Comparison of ENCODE assay signal across 25 mouse cellular contexts in genomic region chr2:153447719-153448118, GRCm38 (mm10). TPM values are rescaled to one million over a fixed set of nuclear protein-coding genes. Genes with fewer than 3 reads are reported as not detected.
DNase-seq lines count a peak whose midpoint lies in the region; ATAC-seq and TF ChIP-seq lines count a peak whose summit lies in the region.
"Had no signal": no experiment of that assay in that cellular context is flagged by ENCODE, and none has a peak within 500 bp of the region (broad histone marks: within the 10 kb centered on the region; RNA-seq: fewer than 3 reads in every experiment).

No protein-coding gene starts in this region.

- H3K36me3 ChIP-seq in hindbrain, embryonic 13.5 days, result no peaks in the 10 kb centered on the region
- H3K36me3 ChIP-seq: embryonic facial prominence, embryonic 10.5 days; heart, embryonic 12.5 days; hindbrain, embryonic 10.5 days; hindbrain, embryonic 15.5 days had no signal

- TF ChIP-seq POLR2A in lung, adult 2 months (IDR thresholded peaks at IDR 0.05; ENCODE audit: borderline replicate concordance, extremely low read depth, low read depth, low read length), result no peak

- TF ChIP-seq CTCF in lung, adult 2 months (IDR thresholded peaks at IDR 0.05; ENCODE audit: insufficient read depth, low read length), result no peak

- no peak overlapping the region for H3K4me3 ChIP-seq in lung, adult 2 months (replicated peaks; ENCODE audit: extremely low read depth, low read depth, low read length)
- no peak overlapping the region for H3K4me3 ChIP-seq in hindbrain, embryonic 13.5 days
- H3K4me3 ChIP-seq: embryonic facial prominence, embryonic 10.5 days; forebrain, embryonic 13.5 days; heart, embryonic 12.5 days; hindbrain, embryonic 10.5 days; hindbrain, embryonic 15.5 days had no signal

- WGBS in lung, adult 2 months, result 73% methylated on average over 3 of the region's 3 CpGs
- 86% methylated on average over 3 of the region's 3 CpGs for WGBS in hindbrain, embryonic 13.5 days

- no peak for ATAC-seq in hindbrain, embryonic 13.5 days (ENCODE audit: low FRiP score)
- ATAC-seq: activated CD4-positive, CD25-positive, alpha-beta regulatory T cell, adult 4 months; forebrain, embryonic 13.5 days; forebrain, postnatal 0 days; Patski had no signal

- H3K4me2 ChIP-seq in hindbrain, embryonic 13.5 days, result no peak overlapping the region
- H3K4me2 ChIP-seq: forebrain, embryonic 13.5 days; heart, embryonic 12.5 days; hindbrain, embryonic 15.5 days had no signal

- no peak overlapping the region for H3K9ac ChIP-seq in hindbrain, embryonic 13.5 days
- H3K9ac ChIP-seq: forebrain, embryonic 13.5 days; forebrain, postnatal 0 days; heart, embryonic 12.5 days; hindbrain, embryonic 15.5 days had no signal

- H3K27ac ChIP-seq in hindbrain, embryonic 13.5 days, result no peak overlapping the region
- H3K27ac ChIP-seq: forebrain, embryonic 13.5 days; hindbrain, embryonic 10.5 days; hindbrain, embryonic 15.5 days had no signal

- H3K4me1 ChIP-seq in lung, adult 2 months (ENCODE audit: control insufficient read depth, insufficient read depth, low read length), result no peaks in the 10 kb centered on the region
- peaks cover 16% of the 10 kb centered on the region for H3K4me1 ChIP-seq in hindbrain, embryonic 13.5 days (replicated peaks)

- H3K27me3 ChIP-seq in hindbrain, embryonic 13.5 days, result no peaks in the 10 kb centered on the region
- H3K27me3 ChIP-seq: forebrain, embryonic 13.5 days; heart, embryonic 12.5 days; hindbrain, embryonic 15.5 days; Patski had no signal

- no peaks in the 10 kb centered on the region for H3K9me3 ChIP-seq in hindbrain, embryonic 13.5 days
- H3K9me3 ChIP-seq: embryonic facial prominence, embryonic 10.5 days; forebrain, embryonic 13.5 days; heart, embryonic 12.5 days; hindbrain, embryonic 10.5 days; hindbrain, embryonic 15.5 days had no signal

- peak; percentile 59 for DNase-seq in adrenal gland, postnatal 10 days
- no peak for DNase-seq in adrenal gland, adult 18-20 months (ENCODE audit: low spot score in 2 of 2)
- DNase-seq in lung, postnatal 10 days, result peak; percentile 49
- no peak for DNase-seq in lung, adult 2 months
- peak; percentile 74 for DNase-seq in adrenal gland, postnatal 14 days
- DNase-seq in lung, postnatal 36 days, result peak; percentile 30
- DNase-seq: cerebellum, adult 2 months; cerebellum, postnatal 10 days; forebrain, postnatal 0 days; gastrocnemius, postnatal 14 days had no signal

RNA-seq across cellular contexts. Expression of gene 4930404H24Rik, which starts 44.9 kb away (rescaled TPM):
- total RNA-seq in adrenal gland, postnatal 10 days (2021), result not detected
- total RNA-seq in adrenal gland, adult 18-20 months (2021), result not detected
- polyA plus RNA-seq in lung, adult 2 months (2012; rRNA removed), result not detected in 2 replicates
- total RNA-seq in adrenal gland, postnatal 14 days (2021), result not detected in 2 replicates
- not detected in 2 replicates for polyA plus RNA-seq in hindbrain, embryonic 13.5 days (2015; fragmentation: Nextera tagmentation; extraction: Ambion mirVana)
- total RNA-seq: CH12.LX; forebrain, postnatal 0 days; gastrocnemius, adult 18-20 months; gastrocnemius, postnatal 14 days; heart, adult 8-10 months; heart, postnatal 25 days had no signal
- polyA plus RNA-seq: activated CD4-positive, CD25-positive, alpha-beta regulatory T cell, adult 4 months; cerebellum, adult 2 months; embryonic facial prominence, embryonic 10.5 days; embryonic facial prominence, embryonic 14.5 days; forebrain, embryonic 13.5 days; forebrain, postnatal 0 days; gonadal fat pad, adult 2 months; heart, embryonic 12.5 days; heart, embryonic 16.5 days; hindbrain, embryonic 10.5 days; hindbrain, embryonic 15.5 days; Patski had no signal

Comparison
In these comparisons a context has a peak if more than half of its experiments do, and no peak if none do; other contexts are left out.
1. DNase-seq: peak in adrenal gland, postnatal 10 days (single experiment), lung, postnatal 10 days (single experiment), adrenal gland, postnatal 14 days (single experiment) and lung, postnatal 36 days (single experiment); none in adrenal gland, adult 18-20 months (0 of 2) and lung, adult 2 months (single experiment).